Mouse (Mus musculus) left cerebral cortex, adult 18-20 months (tissue): Measurements from ENCODE around the gene Larp7. TPM values are rescaled to one million over a fixed set of nuclear protein-coding genes. Genes with fewer than 3 reads are reported as not detected.
A peak's percentile ranks its signal among the peaks of the same experiment; 100 is the strongest.

Experiments
- DNase-seq, 2 experiments: peaks; one replicate each; pipeline ENCODE4 v3.0.0; 2021 to 2022; ENCODE audit warnings: low spot score in 2 of 2, mixed read lengths in 1 of 2
- microRNA-seq, 2 experiments: library from miRNA; unstranded; fragments of <30 nt; microRNA quantifications; one replicate each; pipeline ENCODE4 v1.2.0; 2021
- total RNA-seq, 2 experiments: library from RNA; stranded (reverse); gene quantifications; 2 replicates each; pipeline ENCODE4 v1.2.3; 2021

Gene Larp7
- total RNA-seq, 2 experiments from 2014 or later = 18.0 to 19.4 TPM

GRCm38 (mm10) chr3:127513699-127514098, 39.5 kb downstream of the Larp7 start:
- no peak for DNase-seq

GRCm38 (mm10) chr3:127512794-127513335, 40.3 kb downstream of the Larp7 start:
- DNase-seq = no peak

GRCm38 (mm10) chr3:127511786-127512746, 41.1 kb downstream of the Larp7 start:
- peak in 1 of 2 experiments; percentile 12 for DNase-seq

GRCm38 (mm10) chr3:127507878-127508783, 45.0 kb downstream of the Larp7 start:
- no peak for DNase-seq

- peak; percentile 59 to 74 for DNase-seq
Measured at GRCm38 (mm10) chr3:127498742-127499400, 54.3 kb downstream of the Larp7 start, which contains the start of gene Ank2. Gene Ank2 (minus strand): TSS chr3:127499350.

GRCm38 (mm10) chr3:127498197-127498741, 54.9 kb downstream of the Larp7 start:
- peak; percentile 20 to 54 for DNase-seq

- no peak for DNase-seq
Measured at GRCm38 (mm10) chr3:127492663-127493062, 60.5 kb downstream of the Larp7 start.

GRCm38 (mm10) chr3:127487302-127487701, 65.8 kb downstream of the Larp7 start:
- peak in 1 of 2 experiments; percentile 23 for DNase-seq

Small RNA genes within 50 kb of the gene (microRNA-seq; reads per million reads assigned to microRNA genes)
- gene Mir302a (0 reads per million in 2 experiments), gene Mir302b (0 to 0.25 reads per million in 2 experiments), gene Mir302c (0 reads per million in 2 experiments), gene Mir302d (0.21 to 0.99 reads per million in 2 experiments), gene Mir367 (0 reads per million in 2 experiments)

Other genes starting within 250 kb of the Larp7 start
- 100 to 1,000 TPM; 787 to 814 TPM for gene Ank2, start 54.0 kb downstream of the Larp7 start, total RNA-seq
- gene Zgrf1, start 140 bp upstream of the Larp7 start, total RNA-seq = 1 to 10 TPM; 2.9 to 3.7 TPM
- gene Neurog2, start 79.8 kb upstream of the Larp7 start, total RNA-seq = not detected
- gene Alpk1, start 227.2 kb upstream of the Larp7 start, total RNA-seq = 1 to 10 TPM; 5.8 to 6.1 TPM
- 1 to 10 TPM; 7.6 to 8.6 TPM for gene Tifa, start 236.5 kb upstream of the Larp7 start, total RNA-seq